Mouse (Mus musculus): ENCODE measurements at regions not wholly inside any gene's neighbourhood (a gene's known extent, or its start where the extent isn't known, plus 50 kb on each side); places are given as distances from the start of the nearest gene placed in this dataset.
A peak's percentile ranks its signal among the peaks of the same experiment; 100 is the strongest.

DNA sequence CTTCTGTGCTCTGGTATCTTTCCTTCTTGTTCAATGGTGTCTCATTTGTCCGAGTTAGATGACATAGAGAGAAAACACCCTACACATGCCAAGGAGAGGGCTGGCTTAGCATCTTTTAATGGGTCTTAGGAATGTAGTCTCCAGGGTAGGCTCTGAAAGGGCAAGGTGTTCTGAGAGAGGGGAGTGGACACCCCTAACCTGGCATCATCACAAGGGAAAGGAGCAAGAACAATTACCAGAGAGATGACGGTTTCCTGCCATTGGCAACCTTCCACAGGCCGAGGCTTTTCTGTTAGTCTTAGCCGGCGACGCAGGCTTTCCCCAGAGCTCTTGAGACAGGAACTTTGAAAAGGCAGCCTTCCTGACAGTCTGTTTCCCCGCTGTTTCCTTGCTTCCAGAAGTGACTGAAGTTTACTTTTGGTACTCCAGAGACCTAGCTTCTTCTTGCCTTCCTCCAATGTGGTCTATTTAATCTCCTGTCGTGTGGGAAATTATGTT, 232.2 kb downstream of the Zfp326 start:
- no peak for DNase-seq (ENCODE audit: low read depth, low spot score)
- CTCF ChIA-PET = no interaction called here
- POLR2A ChIA-PET = no interaction called here
- peaks cover 27% of the 10 kb centered on the region for H3K27me3 ChIP-seq
- in situ Hi-C loops (cut with MboI; ENCODE audit: low pct_unique_long_range_greater_than_20kb) = no loop called here
- ATAC-seq = no peak
- TF ChIP-seq CTCF (IDR thresholded peaks at IDR 0.05) = no peak

- no peak for ATAC-seq
- ChIA-PET CTCF (no interaction called here), POLR2A (no interaction called here)
- in situ Hi-C loops (cut with MboI; ENCODE audit: low pct_unique_long_range_greater_than_20kb) = no loop called here
- DNase-seq (ENCODE audit: low read depth, low spot score) = no peak
- peaks cover 21% of the 10 kb centered on the region for H3K27me3 ChIP-seq
- TF ChIP-seq CTCF (IDR thresholded peaks at IDR 0.05) = no peak
Observed at GRCm38 (mm10) chr5:106102255-106102654, 225.9 kb downstream of the Zfp326 start.

DNA sequence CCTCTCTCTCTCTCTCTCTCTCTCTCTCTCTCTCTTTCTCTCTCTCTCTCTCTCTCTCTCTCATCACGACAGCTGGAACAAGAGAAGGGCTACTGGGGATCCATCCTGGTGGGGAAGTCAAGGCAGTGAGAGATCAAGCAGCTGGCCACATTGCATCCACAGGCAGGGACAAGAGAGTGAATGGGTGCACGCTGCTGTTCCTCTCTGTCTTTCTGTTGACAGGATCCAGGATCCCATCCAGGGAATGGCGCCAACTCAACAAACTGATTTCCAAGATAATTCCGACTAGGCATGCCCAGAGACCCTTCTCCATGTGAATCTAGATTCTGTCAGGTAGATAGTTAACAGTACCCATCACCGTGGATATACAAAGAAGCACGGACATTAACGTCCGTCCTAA, 222.5 kb downstream of the Zfp326 start:
- ChIA-PET CTCF (interaction anchor here (1.4 kb wide), 1 partner anchor 152 kb away, joined by 3 read pairs; no protein-coding TSS in a partner anchor), POLR2A (no interaction called here)
- in situ Hi-C loops (cut with MboI; ENCODE audit: low pct_unique_long_range_greater_than_20kb) = no loop called here
- peaks cover 17% of the 10 kb centered on the region for H3K27me3 ChIP-seq
- DNase-seq (ENCODE audit: low read depth, low spot score) = no peak
- no peak for TF ChIP-seq CTCF (IDR thresholded peaks at IDR 0.05)
- no peak for ATAC-seq

DNA sequence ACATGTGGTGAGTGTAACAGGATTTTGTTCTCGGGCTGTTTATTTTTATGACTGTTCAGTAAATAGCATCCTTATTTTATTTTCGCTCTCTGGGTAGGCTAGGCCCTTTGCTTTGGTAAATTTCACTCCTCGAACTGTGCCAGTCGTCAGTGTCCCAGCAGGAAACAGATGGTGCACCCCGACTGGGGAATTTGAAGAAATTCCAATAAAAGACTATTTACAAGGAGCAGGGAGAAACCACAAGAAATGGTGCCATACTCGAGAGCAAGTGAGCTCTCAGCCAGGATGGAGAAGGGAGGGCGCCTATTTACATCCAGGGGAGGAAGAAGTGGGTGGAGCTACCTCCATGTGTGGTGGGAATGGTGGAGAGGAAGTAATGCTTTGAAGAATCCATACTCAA, 213.0 kb downstream of the Zfp326 start:
- DNase-seq (ENCODE audit: low read depth, low spot score) (no peak), ATAC-seq (no peak)
- ChIA-PET POLR2A (no interaction called here), CTCF (interaction anchor here (1.2 kb wide), 1 partner anchor 9 kb away, joined by 3 read pairs; no protein-coding TSS in a partner anchor)
- H3K27me3 ChIP-seq = peaks cover 2% of the 10 kb centered on the region
- no peak for TF ChIP-seq CTCF (IDR thresholded peaks at IDR 0.05)
- in situ Hi-C loops (cut with MboI; ENCODE audit: low pct_unique_long_range_greater_than_20kb) = no loop called here

DNA sequence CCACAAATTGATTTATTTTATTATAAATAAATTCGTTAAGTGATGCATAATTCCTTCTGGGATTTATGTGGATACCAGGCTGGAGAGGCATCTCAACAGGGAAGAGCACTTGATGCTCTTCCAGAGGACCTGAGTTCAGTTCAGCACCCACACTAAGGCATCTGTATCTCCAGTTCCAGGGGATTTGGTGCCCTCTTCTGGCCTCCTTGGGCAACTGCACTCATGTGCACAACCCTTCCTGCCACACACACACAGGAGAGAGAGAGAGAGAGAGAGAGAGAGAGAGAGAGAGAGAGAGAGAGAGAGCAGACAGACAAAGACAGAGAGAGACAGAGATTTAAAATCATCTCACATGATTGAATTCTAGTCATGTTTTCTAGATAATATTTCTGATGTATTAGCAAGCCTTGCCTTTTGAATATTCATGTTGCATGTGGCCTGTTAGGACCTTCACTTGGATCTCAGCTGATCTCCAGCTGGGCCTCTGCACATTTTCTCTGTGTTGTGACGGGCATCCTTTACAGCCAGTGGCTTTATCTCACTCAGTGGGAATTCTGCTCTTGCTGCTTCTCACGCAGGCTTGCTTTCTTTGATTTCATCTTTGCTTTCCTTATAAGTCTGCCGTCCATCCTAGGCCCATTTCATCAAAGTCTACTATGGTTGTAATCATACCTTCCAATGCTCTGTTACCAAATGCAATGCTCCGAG, 212.3 kb downstream of the Zfp326 start:
- TF ChIP-seq CTCF (IDR thresholded peaks at IDR 0.05) = peak; percentile 27
- ATAC-seq (no peak), DNase-seq (ENCODE audit: low read depth, low spot score) (no peak)
- POLR2A ChIA-PET = no interaction called here
- in situ Hi-C loops (cut with MboI; ENCODE audit: low pct_unique_long_range_greater_than_20kb) = no loop called here
- CTCF ChIA-PET = no interaction called here
- H3K27me3 ChIP-seq = peaks cover 2% of the 10 kb centered on the region

DNA sequence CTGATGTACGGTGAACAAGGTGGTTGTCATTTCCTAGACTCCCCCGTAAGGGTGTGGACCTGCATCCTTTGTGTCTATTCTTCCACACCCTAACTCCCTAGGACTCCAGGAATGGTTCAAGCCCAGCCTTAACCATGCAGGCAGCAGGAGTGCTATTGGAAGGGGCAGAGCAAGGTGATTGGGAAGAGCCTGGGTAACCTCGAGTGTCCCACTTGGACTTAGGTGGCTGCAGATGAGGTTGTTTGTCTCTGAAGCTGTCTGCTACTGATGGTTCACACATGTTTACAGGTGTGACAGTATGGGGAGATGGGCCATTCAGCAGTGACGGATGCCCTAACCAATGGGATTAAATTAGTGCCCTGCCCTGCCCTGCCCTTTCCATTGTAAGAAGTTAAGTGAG, 207.4 kb downstream of the Zfp326 start:
- ATAC-seq (no peak), DNase-seq (ENCODE audit: low read depth, low spot score) (no peak)
- in situ Hi-C loops (cut with MboI; ENCODE audit: low pct_unique_long_range_greater_than_20kb) = no loop called here
- no peak for TF ChIP-seq CTCF (IDR thresholded peaks at IDR 0.05)
- peaks cover 31% of the 10 kb centered on the region for H3K27me3 ChIP-seq
- ChIA-PET CTCF (no interaction called here), POLR2A (no interaction called here)

DNA sequence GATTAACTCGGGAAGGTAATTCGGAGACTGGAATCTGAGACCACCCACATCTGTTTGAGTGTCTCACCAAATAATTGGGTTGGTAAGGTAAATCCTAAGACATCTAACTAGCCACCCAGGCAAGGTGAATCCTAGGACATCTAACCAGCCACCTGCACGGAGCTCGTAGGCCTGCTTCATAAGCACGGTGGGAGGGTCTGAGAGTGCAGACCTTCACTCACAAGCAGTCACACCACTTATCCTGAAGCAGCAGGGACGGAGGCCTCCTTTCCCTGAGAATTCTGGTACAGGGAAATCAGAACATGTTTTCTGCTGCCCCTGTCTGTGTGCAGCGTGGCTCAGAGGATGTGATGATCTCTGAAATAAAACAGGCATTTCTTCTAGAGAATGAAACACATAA, 206.5 kb downstream of the Zfp326 start:
- peaks cover 30% of the 10 kb centered on the region for H3K27me3 ChIP-seq
- ChIA-PET CTCF (no interaction called here), POLR2A (no interaction called here)
- DNase-seq (ENCODE audit: low read depth, low spot score) (no peak), ATAC-seq (no peak)
- TF ChIP-seq CTCF (IDR thresholded peaks at IDR 0.05) = no peak
- in situ Hi-C loops (cut with MboI; ENCODE audit: low pct_unique_long_range_greater_than_20kb) = no loop called here

GRCm38 (mm10) chr5:106067124-106067551, 190.8 kb downstream of the Zfp326 start:
- POLR2A ChIA-PET = no interaction called here
- TF ChIP-seq CTCF (IDR thresholded peaks at IDR 0.05) = no peak
- ATAC-seq (no peak), DNase-seq (ENCODE audit: low read depth, low spot score) (no peak)
- in situ Hi-C loops (cut with MboI; ENCODE audit: low pct_unique_long_range_greater_than_20kb) = no loop called here
- peaks cover 30% of the 10 kb centered on the region for H3K27me3 ChIP-seq
- CTCF ChIA-PET = no interaction called here

DNA sequence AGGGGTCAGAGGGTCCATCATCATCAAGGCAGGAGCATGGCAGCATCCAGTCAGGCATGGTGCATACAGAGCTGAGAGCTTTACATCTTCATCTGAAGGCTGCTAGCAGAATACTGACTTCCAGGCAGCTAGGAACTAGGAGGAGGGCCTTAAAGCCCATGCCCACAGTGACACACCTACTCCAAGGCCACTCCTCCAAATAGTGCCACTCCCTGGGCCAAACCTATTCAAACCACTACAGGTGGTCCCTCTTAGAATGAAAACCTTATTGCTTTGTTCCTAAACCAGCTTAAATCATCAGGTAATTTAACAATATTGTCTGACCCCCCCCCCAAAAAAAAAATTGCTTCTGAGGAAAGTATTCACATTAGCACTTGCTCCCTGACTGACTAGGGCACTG, 190.3 kb downstream of the Zfp326 start:
- CTCF ChIA-PET = no interaction called here
- ATAC-seq = no peak
- in situ Hi-C loops (cut with MboI; ENCODE audit: low pct_unique_long_range_greater_than_20kb) = no loop called here

GRCm38 (mm10) chr5:106064366-106064765, 188.0 kb downstream of the Zfp326 start:
- ChIA-PET CTCF (interaction anchor here (1.0 kb wide), 1 partner anchor 72 kb away, joined by 4 read pairs; no protein-coding TSS in a partner anchor), POLR2A (no interaction called here)
- in situ Hi-C loops (cut with MboI; ENCODE audit: low pct_unique_long_range_greater_than_20kb) = no loop called here
- no peak for ATAC-seq
- no peak for DNase-seq (ENCODE audit: low read depth, low spot score)
- H3K27me3 ChIP-seq = peaks cover 24% of the 10 kb centered on the region
- TF ChIP-seq CTCF (IDR thresholded peaks at IDR 0.05) = no peak

More for the DNA sequence above, 190.3 kb downstream of the Zfp326 start:
- TF ChIP-seq CTCF (IDR thresholded peaks at IDR 0.05) = no peak
- POLR2A ChIA-PET = interaction anchor here (0.6 kb wide), 1 partner anchor 196 kb away, joined by 5 read pairs; no protein-coding TSS in a partner anchor
- H3K27me3 ChIP-seq = peaks cover 30% of the 10 kb centered on the region
- DNase-seq (ENCODE audit: low read depth, low spot score) = no peak

DNA sequence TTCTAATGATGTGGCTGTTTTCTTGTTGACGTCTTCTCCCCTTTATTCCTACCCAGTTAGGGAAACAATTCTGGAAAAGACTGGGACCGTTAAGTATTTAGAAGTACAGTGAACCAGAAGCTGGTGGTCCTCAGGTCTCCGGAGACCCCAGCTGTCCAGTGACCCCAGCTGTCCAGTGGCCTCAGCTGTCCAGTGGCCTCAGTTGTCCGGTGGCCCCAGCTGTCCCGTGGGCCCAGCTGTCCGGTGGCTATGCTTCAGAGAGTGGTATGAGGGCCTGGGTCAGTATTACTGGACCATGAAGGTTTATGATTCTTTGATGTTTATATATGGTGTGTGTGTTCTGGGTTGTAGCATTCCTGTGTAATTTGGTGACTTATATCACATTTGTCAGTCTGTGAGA, 186.6 kb downstream of the Zfp326 start:
- ChIA-PET CTCF (interaction anchor here (2.0 kb wide), 1 partner anchor 14 kb away, joined by 5 read pairs; no protein-coding TSS in a partner anchor), POLR2A (no interaction called here)
- DNase-seq (ENCODE audit: low read depth, low spot score) (no peak), ATAC-seq (no peak)
- in situ Hi-C loops (cut with MboI; ENCODE audit: low pct_unique_long_range_greater_than_20kb) = no loop called here
- peaks cover 21% of the 10 kb centered on the region for H3K27me3 ChIP-seq
- no peak for TF ChIP-seq CTCF (IDR thresholded peaks at IDR 0.05)

DNA sequence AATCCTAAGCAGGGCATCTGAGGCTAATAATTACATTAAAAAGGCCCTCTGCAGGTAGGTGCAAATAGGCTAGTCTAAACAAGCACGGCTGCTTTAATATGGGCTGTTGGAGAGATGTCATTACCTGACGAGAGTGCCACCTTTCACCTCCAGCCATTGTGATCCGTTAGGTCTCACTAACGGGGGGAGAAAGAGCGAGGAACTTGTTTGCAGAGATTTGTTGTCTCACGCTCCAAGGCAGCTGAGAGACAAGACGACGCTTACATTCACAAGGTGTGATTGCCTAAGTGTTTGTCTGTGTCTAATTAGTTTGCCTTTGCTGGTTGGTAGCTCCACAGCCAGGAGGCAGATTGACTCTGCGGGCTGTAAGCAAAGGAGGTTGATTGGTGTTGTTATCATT, 180.3 kb downstream of the Zfp326 start:
- in situ Hi-C loops (cut with MboI; ENCODE audit: low pct_unique_long_range_greater_than_20kb) = no loop called here
- DNase-seq (ENCODE audit: low read depth, low spot score) = no peak
- ATAC-seq = no peak
- ChIA-PET POLR2A (no interaction called here), CTCF (no interaction called here)
- no peak for TF ChIP-seq CTCF (IDR thresholded peaks at IDR 0.05)
- H3K27me3 ChIP-seq = peaks cover 33% of the 10 kb centered on the region

Measured in Patski (cell line).